Mouse (Mus musculus) liver, adult 2 months (tissue): Measurements from ENCODE around the gene Rmdn3. TPM values are rescaled to one million over a fixed set of nuclear protein-coding genes. Genes with fewer than 3 reads are reported as not detected.

ENCODE experiments used
- DNase-seq: peaks from one replicate; pipeline ENCODE4 v3.0.0-alpha.2; 2011; ENCODE audit warnings: low read depth, low spot score; ENCODE audit errors: extremely low read depth
- H3K27ac ChIP-seq: fragments of 200-500 bp; replicated peaks from 2 replicates; pipeline ENCODE4 v1.5.1; 2012; ENCODE audit warnings: low read depth, mild to moderate bottlenecking, control low read depth, inconsistent platforms, low read length; ENCODE audit not compliant: insufficient read depth
- H3K27me3 ChIP-seq: fragments of 200-500 bp; 2 replicates; pipeline ENCODE4 v1.6.1; 2012; ENCODE audit warnings: mild to moderate bottlenecking, moderate library complexity, low read length, inconsistent platforms; ENCODE audit not compliant: control insufficient read depth, insufficient read depth
- H3K36me3 ChIP-seq: fragments of 200-500 bp; 2 replicates; pipeline ENCODE4 v1.6.1; 2012; ENCODE audit warnings: low read length, inconsistent platforms; ENCODE audit not compliant: control insufficient read depth, insufficient read depth
- H3K4me1 ChIP-seq: fragments of 200-500 bp; 2 replicates; pipeline ENCODE4 v1.6.1; 2011; ENCODE audit warnings: low read length; ENCODE audit not compliant: control insufficient read depth, insufficient read depth
- H3K4me3 ChIP-seq: fragments of 200-500 bp; 2 replicates; pipeline ENCODE4 v1.5.1; 2011; ENCODE audit warnings: low read depth, mild to moderate bottlenecking, control low read depth, low read length, moderate library complexity; ENCODE audit not compliant: insufficient read depth
- H3K79me2 ChIP-seq: fragments of 200-500 bp; 2 replicates; pipeline ENCODE4 v1.6.1; 2012; ENCODE audit warnings: inconsistent platforms, mild to moderate bottlenecking, low read length, moderate library complexity; ENCODE audit not compliant: control insufficient read depth, insufficient read depth
- H3K9ac ChIP-seq: fragments of 200-500 bp; 2 replicates; pipeline ENCODE4 v1.6.1; 2012; ENCODE audit warnings: low read depth, mild to moderate bottlenecking, control low read depth, inconsistent platforms, low read length
- CTCF ChIP-seq: fragments of 200-500 bp; IDR thresholded peaks from 2 replicates; pipeline ENCODE4 v1.5.1; 2011; ENCODE audit warnings: low read depth, low read length, control low read depth
- POLR2A ChIP-seq: fragments of 200-500 bp; IDR thresholded peaks from 2 replicates; pipeline ENCODE4 v1.6.1; 2011; ENCODE audit warnings: low read length, control low read depth; ENCODE audit not compliant: insufficient read depth; ENCODE audit errors: extremely low read depth
- WGBS: fragments of 180-500 bp; shearing (Covaris S2); methylation state at CpG from one replicate; pipeline ENCODE4 v1.1.7; 2018; 5-methylcytosine and 5-hydroxymethylcytosine counted together
- polyA plus RNA-seq: library from polyadenylated mRNA; depleted of rRNA; stranded (reverse); fragments of >200 nt; gene quantifications from 2 replicates; pipeline ENCODE4 v1.2.3, GENCODE M21; 2012
- total RNA-seq: library from RNA; depleted of rRNA; stranded (reverse); fragments of >200 nt; gene quantifications from 2 replicates; pipeline ENCODE4 v1.2.3, GENCODE M21; 2014

The Rmdn3 gene
- total and polyA plus RNA-seq, 2 experiments, result 26.4 to 63.6 TPM

DNA sequence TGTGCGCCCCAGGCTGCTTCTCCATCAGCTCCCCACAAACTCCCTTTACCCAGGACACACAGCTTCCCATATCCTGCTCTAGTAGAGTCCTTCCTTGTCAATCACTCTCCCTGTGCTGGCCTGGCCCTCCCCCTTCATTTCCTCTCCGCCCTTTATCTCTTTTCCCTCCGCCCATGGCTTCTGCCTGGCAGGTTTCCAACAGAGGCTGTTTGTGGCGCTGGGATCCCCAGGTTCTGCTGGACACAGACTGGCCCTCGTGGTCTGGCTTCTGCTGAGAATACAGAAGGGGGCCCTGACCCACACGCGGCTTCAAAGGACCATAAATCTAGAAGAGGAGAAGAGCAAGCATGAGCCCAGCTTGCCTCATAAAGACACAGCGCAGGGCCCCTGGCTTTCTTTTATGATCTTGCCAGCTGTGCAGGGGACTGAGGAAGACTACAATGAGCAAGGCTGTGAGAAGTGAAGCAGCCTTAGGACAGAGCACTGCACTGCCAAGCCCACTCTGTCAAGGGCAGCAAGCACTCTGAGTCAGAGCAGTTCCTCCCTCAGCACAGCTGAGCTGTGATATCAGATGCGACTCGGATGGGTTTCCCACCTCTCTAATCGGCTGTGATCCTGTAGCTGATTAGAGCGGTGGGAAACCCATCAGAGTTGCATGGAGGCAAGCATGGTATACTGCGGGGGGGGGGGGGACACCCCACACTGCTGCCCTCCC is 16.2 kb upstream of the Rmdn3 start:
- no peak overlapping the region for H3K4me3 ChIP-seq
- peak; percentile 43 for DNase-seq
- WGBS, result 31% methylated on average over 13 of the region's 13 CpGs
- H3K36me3 ChIP-seq, result no peaks in the 10 kb centered on the region
- peaks cover 4% of the 10 kb centered on the region; the same call in 1 of the 2 replicates for H3K4me1 ChIP-seq
- peak overlapping the region; percentile 18; the same call in 1 of the 2 replicates for H3K27ac ChIP-seq
- H3K27me3 ChIP-seq, result no peaks in the 10 kb centered on the region
- TF ChIP-seq POLR2A, result no peak
- no peak for TF ChIP-seq CTCF
- 0 out of 2 replicates have a peak, but pooled peaks cover under 1% of the 10 kb centered on the region for H3K79me2 ChIP-seq
- 0 out of 2 replicates have a peak overlapping the region, but pooled peaks have one; percentile 14 for H3K9ac ChIP-seq

GRCm38 (mm10) chr2:119172446-119172845 is 15.6 kb upstream of the Rmdn3 start:
- no peak overlapping the region for H3K9ac ChIP-seq
- H3K4me1 ChIP-seq, result peaks cover 4% of the 10 kb centered on the region; the same call in 1 of the 2 replicates
- TF ChIP-seq CTCF (no peak), POLR2A (no peak)
- no peak overlapping the region for H3K4me3 ChIP-seq
- 0 out of 2 replicates have a peak, but pooled peaks cover 4% of the 10 kb centered on the region for H3K79me2 ChIP-seq
- no peaks in the 10 kb centered on the region for H3K27me3 ChIP-seq
- peak overlapping the region; percentile 18; the same call in 1 of the 2 replicates for H3K27ac ChIP-seq
- DNase-seq, result no peak
- H3K36me3 ChIP-seq, result no peaks in the 10 kb centered on the region
- 85% methylated on average over 7 of the region's 7 CpGs for WGBS

DNA sequence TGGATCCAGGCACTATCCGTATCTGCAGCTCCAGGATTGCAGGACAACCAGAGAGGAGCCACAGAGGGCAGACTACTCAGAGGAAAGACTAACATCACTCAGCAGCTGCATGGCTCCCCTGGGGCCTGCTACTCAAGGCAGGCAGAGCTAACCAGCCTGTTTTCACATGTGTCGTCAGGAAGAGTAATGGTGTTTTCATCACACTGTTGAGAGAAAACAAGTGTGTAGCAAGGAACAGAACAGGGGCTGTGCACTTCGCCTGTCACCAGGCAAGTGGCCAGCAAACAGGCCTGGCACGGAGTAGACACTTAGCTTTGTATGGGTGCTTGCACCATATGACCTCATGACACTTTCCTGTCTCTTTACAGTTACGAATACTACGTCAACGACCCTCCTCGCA is 14.7 kb upstream of the Rmdn3 start:
- Histone ChIP-seq H3K4me3 (no peak overlapping the region), H3K4me1 (peaks cover 4% of the 10 kb centered on the region), H3K36me3 (no peaks in the 10 kb centered on the region), H3K27me3 (no peaks in the 10 kb centered on the region), H3K9ac (no peak overlapping the region), H3K79me2 (0 out of 2 replicates have a peak, but pooled peaks cover 4% of the 10 kb centered on the region), H3K27ac (no peak overlapping the region)
- 82% methylated on average over 8 of the region's 8 CpGs for WGBS
- no peak for DNase-seq
- no peak for TF ChIP-seq CTCF
- TF ChIP-seq POLR2A, result no peak

DNA sequence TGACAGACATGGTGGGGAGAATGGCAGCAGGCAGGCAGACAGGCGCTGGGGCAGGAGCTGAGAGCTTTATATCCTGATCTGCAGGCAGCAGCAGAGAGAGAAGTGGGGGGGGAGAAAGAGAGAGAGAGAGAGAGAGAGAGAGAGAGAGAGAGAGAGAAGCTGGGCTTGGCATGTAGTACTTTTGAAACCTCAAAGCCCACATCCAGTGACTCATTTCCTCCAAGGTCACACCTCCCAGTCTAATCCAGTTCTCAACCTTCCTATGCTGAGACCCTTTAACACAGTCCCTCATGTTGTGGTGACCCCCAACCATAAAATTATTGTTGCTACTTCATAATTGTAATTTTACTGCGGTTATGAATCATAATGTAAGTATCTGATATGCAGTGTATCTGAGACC is 13.4 kb upstream of the Rmdn3 start:
- H3K4me1 ChIP-seq, result peaks cover 5% of the 10 kb centered on the region
- no peaks in the 10 kb centered on the region for H3K36me3 ChIP-seq
- 0 out of 2 replicates have a peak, but pooled peaks cover 4% of the 10 kb centered on the region for H3K79me2 ChIP-seq
- no peak for DNase-seq
- H3K27ac ChIP-seq, result no peak overlapping the region
- TF ChIP-seq POLR2A (no peak), CTCF (no peak)
- no peak overlapping the region for H3K4me3 ChIP-seq
- H3K9ac ChIP-seq, result no peak overlapping the region
- whole genome bisulfite sequencing, result 96% methylated on average over 2 of the region's 2 CpGs
- H3K27me3 ChIP-seq, result no peaks in the 10 kb centered on the region

- Histone ChIP-seq H3K27me3 (no peaks in the 10 kb centered on the region), H3K27ac (peak overlapping the region; percentile 84), H3K36me3 (no peaks in the 10 kb centered on the region), H3K4me1 (peaks cover 5% of the 10 kb centered on the region), H3K4me3 (peak overlapping the region; percentile 91), H3K79me2 (0 out of 2 replicates have a peak, but pooled peaks cover 4% of the 10 kb centered on the region), H3K9ac (peak overlapping the region; percentile 91)
- WGBS, result 5% methylated on average over 26 of the region's 26 CpGs
- TF ChIP-seq POLR2A (no peak), CTCF (no peak)
- no peak for DNase-seq
Measured at GRCm38 (mm10) chr2:119167866-119168256, 11.0 kb upstream of the Rmdn3 start.

- Histone ChIP-seq H3K36me3 (no peaks in the 10 kb centered on the region), H3K9ac (peak within 1 kb of the TSS; percentile 91), H3K4me1 (peaks cover 3% of the 10 kb centered on the region), H3K4me3 (peak within 1 kb of the TSS; percentile 91), H3K79me2 (0 out of 2 replicates have a peak, but pooled peaks cover 4% of the 10 kb centered on the region), H3K27me3 (no peaks in the 10 kb centered on the region), H3K27ac (peak within 1 kb of the TSS; percentile 84)
- peak; percentile 92 for DNase-seq
- TF ChIP-seq POLR2A, result 0 out of 2 replicates have a peak, but pooled peaks have one; percentile 39
- no peak for TF ChIP-seq CTCF
- WGBS, result under 1% methylated on average over 60 of the region's 60 CpGs
Measured at GRCm38 (mm10) chr2:119166901-119167865, 10.3 kb upstream of the Rmdn3 start, which contains the start of gene Gchfr. Gene Gchfr, plus strand, starts transcription at chr2:119167773.
